Mouse (Mus musculus): Measurements from ENCODE around the gene AC140267.1.
A peak's percentile ranks its signal among the peaks of the same experiment; 100 is the strongest.

Gene AC140267.1

GRCm38 (mm10) chr15:80235535-80235934 lies at the start of gene AC140267.1:
TSS of gene AC140267.1 (plus strand) at chr15:80235835.
- DNase-seq, result no peak

GRCm38 (mm10) chr15:80188927-80189326 lies 46.7 kb upstream of the AC140267.1 start:
- DNase-seq, result no peak

GRCm38 (mm10) chr15:80190075-80190474 lies 45.6 kb upstream of the AC140267.1 start:
- DNase-seq, result no peak

- no peak for DNase-seq
Measured at GRCm38 (mm10) chr15:80191585-80192245, 43.9 kb upstream of the AC140267.1 start.

- DNase-seq, result no peak
Measured at GRCm38 (mm10) chr15:80192246-80192585, 43.4 kb upstream of the AC140267.1 start.

- no peak for DNase-seq
Measured at GRCm38 (mm10) chr15:80192847-80193246, 42.8 kb upstream of the AC140267.1 start.

- no peak for DNase-seq
Measured at GRCm38 (mm10) chr15:80199556-80199955, 36.1 kb upstream of the AC140267.1 start.

GRCm38 (mm10) chr15:80202111-80202775 lies 33.4 kb upstream of the AC140267.1 start:
- peak in 1 of 2 experiments; percentile 44 for DNase-seq

- DNase-seq, result no peak
Measured at GRCm38 (mm10) chr15:80203406-80203805, 32.2 kb upstream of the AC140267.1 start.

- peak in 1 of 2 experiments; percentile 36 for DNase-seq
Measured at GRCm38 (mm10) chr15:80206057-80206565, 29.5 kb upstream of the AC140267.1 start.

GRCm38 (mm10) chr15:80208446-80208845 lies 27.2 kb upstream of the AC140267.1 start:
- DNase-seq, result no peak

GRCm38 (mm10) chr15:80213688-80214087 lies 21.9 kb upstream of the AC140267.1 start:
- no peak for DNase-seq

- DNase-seq, result peak; percentile 53 to 59
Measured at GRCm38 (mm10) chr15:80215716-80216479, 19.7 kb upstream of the AC140267.1 start.

- DNase-seq, result no peak
Measured at GRCm38 (mm10) chr15:80216480-80216820, 19.2 kb upstream of the AC140267.1 start.

GRCm38 (mm10) chr15:80217476-80217875 lies 18.2 kb upstream of the AC140267.1 start:
- DNase-seq, result no peak

- no peak for DNase-seq
Measured at GRCm38 (mm10) chr15:80219211-80219610, 16.4 kb upstream of the AC140267.1 start.

- DNase-seq, result no peak
Measured at GRCm38 (mm10) chr15:80219705-80220657, 15.7 kb upstream of the AC140267.1 start.

GRCm38 (mm10) chr15:80221031-80221430 lies 14.6 kb upstream of the AC140267.1 start:
- DNase-seq, result no peak

GRCm38 (mm10) chr15:80223751-80224150 lies 11.9 kb upstream of the AC140267.1 start:
- DNase-seq, result no peak

GRCm38 (mm10) chr15:80225208-80225607 lies 10.4 kb upstream of the AC140267.1 start:
- DNase-seq, result peak; percentile 74 to 81

- DNase-seq, result peak; percentile 61 to 64
Measured at GRCm38 (mm10) chr15:80225796-80226195, 9.8 kb upstream of the AC140267.1 start.

GRCm38 (mm10) chr15:80228071-80228800 lies 7.4 kb upstream of the AC140267.1 start:
- DNase-seq, result no peak

All from cerebellum, adult 18-20 months (tissue).